Mouse (Mus musculus): ENCODE data around the gene Npc2. TPM values are rescaled to one million over a fixed set of nuclear protein-coding genes. Genes with fewer than 3 reads are reported as not detected.

Gene Npc2
- polyA plus RNA-seq, 2 experiments from 2014 or later: 184 to 230 TPM

DNA sequence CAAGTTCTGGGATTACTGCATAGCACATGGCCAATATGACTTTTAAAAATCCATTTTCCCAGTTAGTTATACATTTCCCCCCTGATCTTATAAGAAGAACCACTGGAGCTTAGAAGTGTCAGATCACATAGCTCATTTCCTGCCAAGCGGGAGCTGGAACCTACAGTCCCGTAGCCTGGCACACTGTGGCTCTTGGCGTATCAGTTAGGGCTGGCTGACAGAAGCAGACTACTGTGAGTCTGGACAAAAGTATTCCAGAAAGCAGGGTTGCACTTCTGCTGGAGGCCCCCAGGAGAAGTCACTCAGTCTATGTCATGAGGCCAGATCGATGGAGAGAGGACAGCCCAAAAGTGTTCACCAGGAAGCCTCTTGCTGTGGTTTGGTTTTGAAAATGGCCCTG is 46.6 kb downstream of the Npc2 start:
- no peak for ATAC-seq

- no peak for ATAC-seq
Observed at GRCm38 (mm10) chr12:84718462-84719244, 54.3 kb downstream of the Npc2 start.

DNA sequence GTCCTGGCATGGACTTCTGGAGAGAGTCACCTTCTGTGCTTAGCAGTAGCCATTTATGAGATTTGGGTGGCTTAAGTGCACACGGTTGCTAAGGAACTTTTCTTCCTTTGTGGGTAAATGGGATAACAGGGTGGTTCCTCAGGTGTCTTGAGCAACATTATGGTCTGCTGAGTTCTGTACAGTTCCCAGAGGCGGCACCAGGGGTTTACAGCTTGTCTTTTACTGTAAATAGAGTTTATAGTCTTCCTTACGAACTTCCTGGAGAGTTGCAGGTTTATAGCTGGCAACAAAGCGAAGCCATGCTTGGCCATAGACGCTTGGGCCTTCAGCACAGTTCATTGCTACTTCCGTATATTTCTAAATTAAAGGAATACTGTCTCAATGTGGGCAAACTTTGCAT is 58.4 kb downstream of the Npc2 start:
- ATAC-seq: no peak

DNA sequence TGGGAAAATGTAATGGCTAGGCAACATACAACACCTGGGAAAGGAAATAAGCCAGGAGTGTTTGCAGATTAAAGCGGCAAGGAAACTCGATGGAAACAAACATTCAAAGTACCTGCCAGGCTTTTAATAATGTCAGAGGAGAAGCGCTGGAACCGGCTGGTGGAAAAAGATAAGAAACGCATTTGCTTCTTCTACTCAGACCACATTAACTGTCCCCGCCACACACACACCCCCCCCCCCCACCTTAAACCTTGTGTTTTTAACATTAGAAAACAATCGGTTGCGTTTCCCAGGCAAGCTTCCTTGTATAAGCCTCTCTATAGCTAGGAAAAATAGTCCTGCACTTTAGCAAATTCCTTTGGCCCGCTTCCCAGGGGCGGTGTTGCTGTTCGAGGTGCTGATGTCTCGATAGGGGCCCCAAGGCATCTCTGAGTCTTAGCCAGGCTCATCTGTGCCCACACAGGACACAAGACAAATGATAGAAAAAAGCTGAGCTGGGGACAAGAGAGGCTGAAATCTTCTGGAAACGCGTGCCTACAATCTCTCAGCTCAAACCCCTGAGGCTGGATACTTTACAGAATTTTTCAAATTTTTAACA is 63.0 kb downstream of the Npc2 start:
- ATAC-seq: no peak

GRCm38 (mm10) chr12:84707804-84708203 is 65.1 kb downstream of the Npc2 start:
- no peak for ATAC-seq

DNA sequence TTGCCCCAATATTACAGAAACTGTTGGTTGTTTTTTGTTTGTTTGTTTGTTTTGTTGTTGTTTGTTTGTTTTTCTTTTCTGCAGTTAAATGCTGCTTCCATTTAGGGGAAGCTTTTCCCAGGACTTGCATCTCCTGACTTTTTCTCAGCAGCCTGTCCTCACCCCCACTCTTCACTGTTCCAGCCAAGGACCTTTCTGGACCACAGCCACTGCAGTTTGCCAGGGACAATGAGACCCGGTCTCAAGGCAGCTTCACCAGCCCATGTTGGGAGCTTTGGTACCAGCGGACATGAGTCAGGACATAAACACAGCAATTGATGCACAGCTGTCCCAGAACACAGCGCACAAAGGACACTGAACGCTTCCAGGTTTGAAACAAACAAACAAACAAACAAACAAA is 66.1 kb downstream of the Npc2 start:
- ATAC-seq: no peak

Other genes with a start within 250 kb of the Npc2 start
- not detected for gene Vsx2, start 203.4 kb downstream of the Npc2 start, polyA plus RNA-seq (2017; shearing (Covaris generic))
- 10 to 100 TPM; 11.4 to 25.4 TPM for gene Abcd4, start 155.7 kb downstream of the Npc2 start, polyA plus RNA-seq (2017; shearing (Covaris generic))
- gene Vrtn, start 132.1 kb downstream of the Npc2 start, polyA plus RNA-seq (2017; shearing (Covaris generic)): not detected
- gene Syndig1l, start 74.3 kb downstream of the Npc2 start, polyA plus RNA-seq (2017; shearing (Covaris generic)): under 1 TPM in 1 of 2 experiments, not detected in 1; 0.24 TPM
- 100 to 1,000 TPM; 107 to 156 TPM for gene Isca2, start 99 bp upstream of the Npc2 start, polyA plus RNA-seq (2017; shearing (Covaris generic))
- gene Ltbp2, start 103.4 kb upstream of the Npc2 start, polyA plus RNA-seq (2017; shearing (Covaris generic)): not detected
- 100 to 1,000 TPM; 189 to 203 TPM for gene Fcf1, start 197.7 kb upstream of the Npc2 start, polyA plus RNA-seq (2017; shearing (Covaris generic))
- 10 to 100 TPM; 28.4 to 28.7 TPM for gene Arel1, start 197.7 kb upstream of the Npc2 start, polyA plus RNA-seq (2017; shearing (Covaris generic))
- gene Ylpm1, start 223.2 kb upstream of the Npc2 start, polyA plus RNA-seq (2017; shearing (Covaris generic)): 10 to 100 TPM; 35.5 to 43.3 TPM